Mouse (Mus musculus) hindbrain, embryonic 14.5 days (tissue): ENCODE data around the gene Cbr2. TPM values are rescaled to one million over a fixed set of nuclear protein-coding genes. Genes with fewer than 3 reads are reported as not detected.

ENCODE experiments used
- ATAC-seq: fragments of 200-750 bp; cut with Nextera tagmentation; 2 replicates; pipeline ENCODE4 v1.8.0; 2017; ENCODE audit warnings: moderate number of reproducible peaks, mild to moderate bottlenecking, moderate TSS enrichment, moderate library complexity; ENCODE audit not compliant: low FRiP score
- DNase-seq: peaks from one replicate; pipeline ENCODE4 v3.0.0-alpha.2; 2015; ENCODE audit warnings: low spot score
- H3K27ac ChIP-seq: fragments of 300-500 bp; sonication (generic); 2 replicates; pipeline ENCODE4 v1.5.1; 2014; ENCODE audit warnings: mild to moderate bottlenecking, moderate library complexity
- H3K27me3 ChIP-seq: fragments of 300-500 bp; sonication (generic); 2 replicates; pipeline ENCODE4 v1.6.1; 2014; ENCODE audit warnings: mild to moderate bottlenecking, low read length, mixed read lengths; ENCODE audit not compliant: control insufficient read depth, insufficient read depth
- H3K36me3 ChIP-seq: fragments of 300-500 bp; sonication (generic); replicated peaks from 2 replicates; pipeline ENCODE4 v1.6.1; 2014; ENCODE audit not compliant: control insufficient read depth, insufficient read depth
- H3K4me1 ChIP-seq: fragments of 300-500 bp; sonication (generic); replicated peaks from 2 replicates; pipeline ENCODE4 v1.6.1; 2014; ENCODE audit warnings: antibody characterized with exemption, low read length, mixed read lengths; ENCODE audit not compliant: control insufficient read depth, insufficient read depth
- H3K4me2 ChIP-seq: fragments of 300-500 bp; sonication (generic); replicated peaks from 2 replicates; pipeline ENCODE4 v1.6.1; 2014; ENCODE audit warnings: mild to moderate bottlenecking, moderate library complexity
- H3K4me3 ChIP-seq: fragments of 300-500 bp; sonication (generic); replicated peaks from 2 replicates; pipeline ENCODE4 v1.5.1; 2014; ENCODE audit warnings: mild to moderate bottlenecking, low read length
- H3K9ac ChIP-seq: fragments of 300-500 bp; sonication (generic); 2 replicates; pipeline ENCODE4 v1.6.1; 2014
- H3K9me3 ChIP-seq: fragments of 300-500 bp; sonication (generic); 2 replicates; pipeline ENCODE4 v1.6.1; 2016; ENCODE audit warnings: low read length; ENCODE audit not compliant: control insufficient read depth
- WGBS: fragments of 180-500 bp; shearing (Covaris S2); extraction: QIAGEN DNeasy Blood & Tissue Kit; methylation state at CpG from one replicate; pipeline ENCODE4 v1.1.7; 2014; 5-methylcytosine and 5-hydroxymethylcytosine counted together
- polyA plus RNA-seq: library from polyadenylated mRNA; unstranded; fragments of >200 nt; fragmentation: Nextera tagmentation; extraction: Ambion mirVana; gene quantifications from 2 replicates; pipeline ENCODE4 v1.2.1, GENCODE M21; 2014

Gene Cbr2
- polyA plus RNA-seq, 1 experiment from 2014 or later: 0.64 TPM

GRCm38 (mm10) chr11:120686650-120687272, 45.2 kb downstream of the Cbr2 start:
- Histone ChIP-seq H3K4me1 (no peaks in the 10 kb centered on the region), H3K36me3 (peaks cover 70% of the 10 kb centered on the region), H3K4me3 (no peak overlapping the region), H3K27ac (no peak overlapping the region), H3K9me3 (no peaks in the 10 kb centered on the region), H3K9ac (no peak overlapping the region), H3K27me3 (no peaks in the 10 kb centered on the region), H3K4me2 (no peak overlapping the region)
- DNase-seq: no peak
- no peak for ATAC-seq
- 74% methylated on average over 20 of the region's 20 CpGs for WGBS

GRCm38 (mm10) chr11:120684660-120685059, 47.3 kb downstream of the Cbr2 start:
- WGBS: 93% methylated on average over 2 of the region's 2 CpGs
- no peak overlapping the region for H3K4me2 ChIP-seq
- DNase-seq (no peak), ATAC-seq (no peak)
- H3K9me3 ChIP-seq: no peaks in the 10 kb centered on the region
- H3K4me3 ChIP-seq: no peak overlapping the region
- no peak overlapping the region for H3K9ac ChIP-seq
- no peaks in the 10 kb centered on the region for H3K27me3 ChIP-seq
- H3K4me1 ChIP-seq: no peaks in the 10 kb centered on the region
- no peak overlapping the region for H3K27ac ChIP-seq
- peaks cover 72% of the 10 kb centered on the region for H3K36me3 ChIP-seq

GRCm38 (mm10) chr11:120684086-120684485, 47.8 kb downstream of the Cbr2 start:
- Histone ChIP-seq H3K36me3 (peaks cover 72% of the 10 kb centered on the region), H3K27me3 (no peaks in the 10 kb centered on the region), H3K4me2 (no peak overlapping the region), H3K4me1 (no peaks in the 10 kb centered on the region), H3K4me3 (no peak overlapping the region), H3K9ac (no peak overlapping the region), H3K9me3 (no peaks in the 10 kb centered on the region), H3K27ac (no peak overlapping the region)
- DNase-seq (no peak), ATAC-seq (no peak)
- WGBS: 91% methylated on average over 2 of the region's 2 CpGs

- WGBS: 86% methylated on average over 3 of the region's 3 CpGs
- no peak for DNase-seq
- no peak overlapping the region for H3K27ac ChIP-seq
- no peaks in the 10 kb centered on the region for H3K9me3 ChIP-seq
- H3K9ac ChIP-seq: no peak overlapping the region
- no peaks in the 10 kb centered on the region for H3K4me1 ChIP-seq
- H3K4me3 ChIP-seq: no peak overlapping the region
- no peak for ATAC-seq
- H3K4me2 ChIP-seq: no peak overlapping the region
- H3K27me3 ChIP-seq: no peaks in the 10 kb centered on the region
- peaks cover 72% of the 10 kb centered on the region for H3K36me3 ChIP-seq
These were observed 48.4 kb downstream of the Cbr2 start for GRCm38 (mm10) chr11:120683536-120683935.

- DNase-seq (no peak), ATAC-seq (no peak)
- Histone ChIP-seq H3K4me3 (no peak overlapping the region), H3K4me2 (no peak overlapping the region), H3K27ac (no peak overlapping the region), H3K9ac (no peak overlapping the region), H3K9me3 (no peaks in the 10 kb centered on the region), H3K4me1 (no peaks in the 10 kb centered on the region), H3K27me3 (no peaks in the 10 kb centered on the region), H3K36me3 (peaks cover 71% of the 10 kb centered on the region)
- WGBS: 96% methylated on average over 5 of the region's 5 CpGs
These were observed 49.2 kb downstream of the Cbr2 start for GRCm38 (mm10) chr11:120682683-120683082.

GRCm38 (mm10) chr11:120679909-120680308, 52.0 kb downstream of the Cbr2 start:
- no peak overlapping the region for H3K4me2 ChIP-seq
- DNase-seq (no peak), ATAC-seq (no peak)
- H3K27me3 ChIP-seq: no peaks in the 10 kb centered on the region
- no peak overlapping the region for H3K4me3 ChIP-seq
- WGBS: 75% methylated on average over 3 of the region's 3 CpGs
- no peak overlapping the region for H3K27ac ChIP-seq
- no peaks in the 10 kb centered on the region for H3K9me3 ChIP-seq
- peaks cover 63% of the 10 kb centered on the region for H3K36me3 ChIP-seq
- no peak overlapping the region for H3K9ac ChIP-seq
- H3K4me1 ChIP-seq: no peaks in the 10 kb centered on the region

Other genes with a start within 250 kb of the Cbr2 start
- gene Mrpl12, start 247.5 kb downstream of the Cbr2 start, polyA plus RNA-seq: 131 and 132 TPM in 2 replicates
- 28.5 and 29.8 TPM in 2 replicates for gene Slc25a10, start 240.3 kb downstream of the Cbr2 start, polyA plus RNA-seq
- 0.27 and 0.32 TPM in 2 replicates for gene Gcgr, start 201.4 kb downstream of the Cbr2 start, polyA plus RNA-seq
- 248 and 261 TPM in 2 replicates for gene Mcrip1, start 182.4 kb downstream of the Cbr2 start, polyA plus RNA-seq
- gene Ppp1r27, start 181.0 kb downstream of the Cbr2 start, polyA plus RNA-seq: 0.29 TPM in 1 of 2 replicates, not detected in the other
- gene P4hb, start 158.9 kb downstream of the Cbr2 start, polyA plus RNA-seq: 295 and 326 TPM in 2 replicates
- 435 and 490 TPM in 2 replicates for gene Arhgdia, start 150.5 kb downstream of the Cbr2 start, polyA plus RNA-seq
- gene Alyref, start 133.7 kb downstream of the Cbr2 start, polyA plus RNA-seq: 237 and 252 TPM in 2 replicates
- gene Anapc11, start 133.7 kb downstream of the Cbr2 start, polyA plus RNA-seq: 227 and 229 TPM in 2 replicates
- gene Npb, start 123.6 kb downstream of the Cbr2 start, polyA plus RNA-seq: 0.83 and 1.5 TPM in 2 replicates
- gene Pcyt2, start 114.2 kb downstream of the Cbr2 start, polyA plus RNA-seq: 173 and 181 TPM in 2 replicates
- gene Sirt7, start 106.9 kb downstream of the Cbr2 start, polyA plus RNA-seq: 35.5 and 37.0 TPM in 2 replicates
- 35.4 and 37.8 TPM in 2 replicates for gene Mafg, start 98.5 kb downstream of the Cbr2 start, polyA plus RNA-seq
- 16.8 and 17.9 TPM in 2 replicates for gene Pycr1, start 88.3 kb downstream of the Cbr2 start, polyA plus RNA-seq
- gene Myadml2, start 84.0 kb downstream of the Cbr2 start, polyA plus RNA-seq: 1.1 and 1.4 TPM in 2 replicates
- gene Notum, start 70.9 kb downstream of the Cbr2 start, polyA plus RNA-seq: 2.2 and 3.5 TPM in 2 replicates
- gene Aspscr1, start 59.1 kb downstream of the Cbr2 start, polyA plus RNA-seq: 123 and 136 TPM in 2 replicates
- 95.7 and 106 TPM in 2 replicates for gene Cenpx, start 18.4 kb downstream of the Cbr2 start, polyA plus RNA-seq
- gene Lrrc45, start 18.2 kb downstream of the Cbr2 start, polyA plus RNA-seq: 52.7 and 56.5 TPM in 2 replicates
- gene Rac3, start 10.6 kb downstream of the Cbr2 start, polyA plus RNA-seq: 124 and 134 TPM in 2 replicates
- 9.0 and 13.7 TPM in 2 replicates for gene Dcxr, start 4.8 kb downstream of the Cbr2 start, polyA plus RNA-seq
- 1.8 and 2.2 TPM in 2 replicates for gene Hmga1b, start 30.7 kb upstream of the Cbr2 start, polyA plus RNA-seq
- 86.1 and 87.0 TPM in 2 replicates for gene Rfng, start 52.1 kb upstream of the Cbr2 start, polyA plus RNA-seq
- gene Gps1, start 52.2 kb upstream of the Cbr2 start, polyA plus RNA-seq: 288 and 307 TPM in 2 replicates
- gene Dus1l, start 64.3 kb upstream of the Cbr2 start, polyA plus RNA-seq: 43.8 and 43.9 TPM in 2 replicates
- 119 and 135 TPM in 2 replicates for gene Fasn, start 92.4 kb upstream of the Cbr2 start, polyA plus RNA-seq
- gene Ccdc57, start 200.8 kb upstream of the Cbr2 start, polyA plus RNA-seq: 5.0 and 5.2 TPM in 2 replicates
- gene Slc16a3, start 216.4 kb upstream of the Cbr2 start, polyA plus RNA-seq: 4.2 and 4.4 TPM in 2 replicates